Mouse (Mus musculus) hematopoietic stem cell, adult 5-6 weeks (primary cell): ENCODE results near the gene Gm2115. TPM values are rescaled to one million over a fixed set of nuclear protein-coding genes. Genes with fewer than 3 reads are reported as not detected.

Experiments used
- ATAC-seq, 2 experiments: fragments of 125-278 bp in 1 of 2; replicated peaks in 1 of 2; 2 replicates each; pipeline ENCODE4 v1.8.0; 2016 to 2017; ENCODE audit warnings: inconsistent platforms in 2 of 2, mild to moderate bottlenecking in 2 of 2, moderate number of reproducible peaks in 2 of 2, low read depth in 1 of 2, moderate TSS enrichment in 1 of 2; ENCODE audit not compliant: low FRiP score in 2 of 2, poor library complexity in 2 of 2, severe bottlenecking in 2 of 2, insufficient read depth in 1 of 2, low TSS enrichment in 1 of 2
- total RNA-seq: library from RNA; stranded (forward); fragments of 172-1452, 232-1000 nt; gene quantifications from 2 replicates; pipeline ENCODE4 v1.2.3, GENCODE M21; 2017

Gm2115 gene
- not detected in 2 replicates for total RNA-seq

GRCm38 (mm10) chr7:84528796-84529533 lies at the start of gene Gm2115:
TSS of gene Gm2115 (plus strand) at chr7:84528954.
- ATAC-seq = peak; percentile 32 to 46; a peak in 2 of 4 replicates

GRCm38 (mm10) chr7:84483447-84484407 lies 45.0 kb upstream of the Gm2115 start:
- ATAC-seq = no peak

GRCm38 (mm10) chr7:84486485-84486884 lies 42.3 kb upstream of the Gm2115 start:
- ATAC-seq = no peak

- ATAC-seq = no peak
Measured at GRCm38 (mm10) chr7:84503163-84503562, 25.6 kb upstream of the Gm2115 start.

- ATAC-seq = no peak
Measured at GRCm38 (mm10) chr7:84518533-84519198, 10.1 kb upstream of the Gm2115 start.

GRCm38 (mm10) chr7:84521329-84521728 lies 7.4 kb upstream of the Gm2115 start:
- no peak for ATAC-seq

DNA sequence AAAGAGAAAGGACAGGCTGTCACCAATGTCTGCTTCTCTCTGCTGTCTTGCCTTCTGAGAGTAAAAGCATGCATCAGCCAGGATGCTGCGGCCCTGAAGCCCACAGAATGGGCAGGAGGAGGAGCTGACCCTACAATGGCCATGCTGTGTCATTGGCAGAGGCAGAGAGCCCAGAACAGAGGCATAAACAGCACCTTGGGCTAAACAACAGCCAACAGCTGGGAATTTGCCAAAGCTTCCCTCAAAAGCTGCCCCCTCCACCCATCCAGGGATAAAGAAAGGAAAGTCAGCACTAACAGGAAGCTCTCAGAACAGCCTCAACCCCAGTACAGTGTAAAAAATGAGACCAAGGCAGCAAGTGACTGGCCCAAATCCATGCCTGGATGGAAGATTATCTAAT lies 6.3 kb upstream of the Gm2115 start:
- ATAC-seq = peak in 1 of 2 experiments; percentile 56; a peak in 1 of 4 replicates

DNA sequence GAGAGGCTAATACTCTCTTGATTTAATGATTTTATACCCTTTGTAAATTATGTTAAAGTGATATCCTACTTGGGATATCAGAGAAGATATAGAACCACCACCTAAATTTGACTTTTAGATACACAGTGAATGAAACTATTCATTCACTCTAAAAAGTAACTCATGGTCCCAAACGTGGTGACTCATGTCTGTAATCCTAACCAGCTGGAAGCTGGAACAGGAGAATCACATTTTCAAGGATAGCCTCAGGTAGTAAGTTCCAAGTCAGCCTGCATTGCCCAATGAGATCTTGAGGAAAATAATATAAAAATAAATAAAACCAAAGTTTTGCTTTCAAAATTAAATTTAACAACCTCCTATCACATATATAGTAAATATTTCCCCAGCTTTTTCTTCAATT lies 2.6 kb upstream of the Gm2115 start:
- no peak for ATAC-seq

- ATAC-seq = no peak
Measured at GRCm38 (mm10) chr7:84532795-84533194, 4.0 kb downstream of the Gm2115 start.

DNA sequence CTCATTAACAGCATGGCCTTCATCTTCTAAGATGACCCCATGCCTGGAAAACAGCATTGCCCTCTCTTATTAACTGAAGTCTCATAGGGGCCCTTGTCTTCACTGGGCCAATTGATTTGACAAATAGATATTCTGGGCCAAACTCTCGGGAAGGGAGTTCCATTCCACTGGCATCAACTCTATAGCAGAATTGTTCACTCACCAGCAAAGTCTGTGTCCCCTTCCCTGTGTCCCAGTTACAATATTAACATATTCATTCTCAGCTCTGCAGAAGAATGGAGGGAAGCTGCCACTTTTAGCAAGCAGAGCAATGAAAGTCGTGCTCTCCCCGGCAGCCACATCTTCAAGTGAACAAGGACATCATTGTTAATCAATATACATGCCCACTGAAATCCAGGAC lies 5.9 kb downstream of the Gm2115 start:
- ATAC-seq = no peak

- no peak for ATAC-seq
Measured at GRCm38 (mm10) chr7:84544946-84545345, 16.2 kb downstream of the Gm2115 start.

DNA sequence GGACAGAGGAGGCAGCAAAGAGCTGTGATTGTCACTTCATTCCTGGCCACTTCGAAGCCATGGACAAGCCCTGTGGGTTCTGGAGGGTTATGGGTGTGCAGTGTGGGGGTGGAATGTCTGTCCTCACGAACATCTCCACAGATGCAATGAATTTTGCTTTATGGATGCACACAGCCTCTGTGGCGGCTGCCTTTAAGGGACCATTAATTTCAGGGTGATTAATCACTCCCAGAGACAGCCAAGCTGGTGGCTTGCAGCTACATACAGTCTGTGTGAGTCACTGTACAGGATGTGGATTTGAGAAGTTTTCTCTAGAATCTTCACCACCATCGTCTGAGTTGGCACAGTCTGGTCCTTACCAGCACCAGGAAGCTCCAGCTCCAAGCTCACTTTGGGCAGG lies 17.9 kb downstream of the Gm2115 start:
- ATAC-seq = no peak

- ATAC-seq = no peak
Measured at GRCm38 (mm10) chr7:84551472-84551871, 22.7 kb downstream of the Gm2115 start.

DNA sequence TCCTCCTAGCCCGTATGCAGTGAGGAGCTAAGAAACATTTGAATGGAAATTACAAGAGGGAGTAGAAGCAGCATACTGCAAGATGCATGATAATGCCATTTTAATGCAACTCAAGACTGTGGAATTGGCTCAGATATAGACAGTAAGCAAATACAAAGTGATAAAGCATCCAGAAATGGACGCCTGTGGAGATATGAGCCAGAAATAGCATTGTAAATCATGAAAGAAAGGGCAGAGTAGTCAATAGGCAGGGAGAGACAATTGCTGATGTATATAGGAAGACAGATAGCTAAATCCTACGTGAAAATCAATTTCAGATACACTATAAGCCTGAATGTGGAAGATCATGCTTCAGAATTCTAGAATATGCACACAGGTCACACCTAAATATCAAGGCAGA lies 26.5 kb downstream of the Gm2115 start:
- ATAC-seq = no peak

- no peak for ATAC-seq
Measured at GRCm38 (mm10) chr7:84557332-84557731, 28.6 kb downstream of the Gm2115 start.

- no peak for ATAC-seq
Measured at GRCm38 (mm10) chr7:84560500-84560899, 31.7 kb downstream of the Gm2115 start.

GRCm38 (mm10) chr7:84564236-84564635 lies 35.5 kb downstream of the Gm2115 start:
- no peak for ATAC-seq

DNA sequence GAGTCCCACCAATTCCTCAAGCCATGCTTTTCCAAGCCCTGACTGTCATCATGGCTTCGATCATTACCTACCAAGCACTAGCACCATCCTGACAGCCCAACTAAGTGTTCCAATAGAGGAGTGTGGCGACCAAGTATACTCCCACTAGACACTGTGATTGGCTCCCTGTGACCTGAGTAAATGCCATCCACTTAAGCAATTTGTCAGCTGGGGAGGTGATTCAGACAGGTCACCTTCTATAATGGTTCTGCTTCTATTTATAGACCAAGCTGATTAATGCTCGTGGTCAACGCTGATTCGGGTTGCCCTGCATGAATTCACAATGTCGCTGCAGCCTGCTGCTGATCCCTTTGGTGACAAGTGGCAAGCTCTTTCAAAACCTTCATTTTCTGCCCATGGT lies 37.4 kb downstream of the Gm2115 start:
- no peak for ATAC-seq
